Mouse (Mus musculus) retina, adult 2 months (tissue): ENCODE results near the gene Wasf2.

Source experiments
- DNase-seq: peaks from one replicate; pipeline ENCODE4 v3.0.0-alpha.2; 2012; ENCODE audit warnings: low read depth, low spot score

Wasf2 gene

DNA sequence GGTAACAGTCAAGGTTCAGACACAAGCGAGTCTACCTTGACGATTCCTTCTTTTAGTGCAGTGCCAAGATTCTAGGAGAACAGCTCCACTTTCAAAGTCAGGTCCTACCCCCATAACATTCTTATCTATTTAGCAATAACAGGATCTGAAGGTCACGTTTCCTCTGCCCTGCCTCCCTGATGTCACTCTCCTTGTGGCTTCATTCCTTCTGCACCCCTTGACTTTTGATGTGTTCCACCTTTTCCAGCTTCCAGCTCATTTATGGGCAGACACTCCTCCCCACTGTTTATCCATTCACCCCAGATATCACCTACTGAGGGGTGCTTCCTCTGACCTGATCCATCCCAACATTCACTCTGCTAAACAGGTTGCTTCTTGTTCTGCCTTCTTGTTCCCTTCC, 3.2 kb upstream of the Wasf2 start:
- DNase-seq = no peak

DNA sequence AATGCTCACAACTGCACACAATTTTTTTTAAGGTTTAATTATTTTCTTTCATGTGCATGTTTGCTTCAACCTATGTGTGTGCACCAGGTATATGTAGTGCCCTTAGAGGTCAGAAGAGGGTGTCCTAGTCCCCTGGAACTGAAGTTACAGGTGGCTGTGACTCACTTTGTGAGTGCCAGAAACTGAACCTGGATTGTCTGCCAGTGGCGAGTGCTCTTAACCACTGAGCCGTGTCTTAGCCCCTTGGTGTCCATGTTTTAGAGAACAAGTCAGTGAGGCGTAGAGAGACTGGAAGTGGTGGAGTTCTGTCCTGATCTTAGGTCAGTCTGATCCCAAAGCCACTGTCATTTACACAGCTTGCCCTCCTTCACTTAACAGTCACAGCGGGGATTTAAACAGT, 2.4 kb upstream of the Wasf2 start:
- DNase-seq = no peak

DNA sequence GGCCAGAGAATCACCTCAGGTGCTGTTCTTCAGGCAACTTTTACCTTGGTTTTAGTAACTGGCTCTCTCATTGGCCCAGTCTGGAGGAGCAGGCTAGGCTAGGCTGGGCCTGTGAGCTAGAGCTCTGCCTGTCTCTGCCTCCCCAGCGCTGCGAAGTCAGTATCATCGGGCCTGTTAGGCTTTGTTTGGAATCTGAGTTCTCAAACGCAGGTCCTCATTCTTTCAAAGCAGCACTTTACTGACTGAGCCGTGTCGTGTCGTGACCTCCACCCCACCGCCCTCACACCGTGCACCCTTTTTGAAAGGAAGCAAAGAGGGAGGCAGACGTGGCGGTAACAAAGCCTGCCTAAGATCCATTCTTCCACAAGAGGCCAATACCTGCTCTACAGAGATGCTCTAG, 914 bp upstream of the Wasf2 start:
- no peak for DNase-seq

DNA sequence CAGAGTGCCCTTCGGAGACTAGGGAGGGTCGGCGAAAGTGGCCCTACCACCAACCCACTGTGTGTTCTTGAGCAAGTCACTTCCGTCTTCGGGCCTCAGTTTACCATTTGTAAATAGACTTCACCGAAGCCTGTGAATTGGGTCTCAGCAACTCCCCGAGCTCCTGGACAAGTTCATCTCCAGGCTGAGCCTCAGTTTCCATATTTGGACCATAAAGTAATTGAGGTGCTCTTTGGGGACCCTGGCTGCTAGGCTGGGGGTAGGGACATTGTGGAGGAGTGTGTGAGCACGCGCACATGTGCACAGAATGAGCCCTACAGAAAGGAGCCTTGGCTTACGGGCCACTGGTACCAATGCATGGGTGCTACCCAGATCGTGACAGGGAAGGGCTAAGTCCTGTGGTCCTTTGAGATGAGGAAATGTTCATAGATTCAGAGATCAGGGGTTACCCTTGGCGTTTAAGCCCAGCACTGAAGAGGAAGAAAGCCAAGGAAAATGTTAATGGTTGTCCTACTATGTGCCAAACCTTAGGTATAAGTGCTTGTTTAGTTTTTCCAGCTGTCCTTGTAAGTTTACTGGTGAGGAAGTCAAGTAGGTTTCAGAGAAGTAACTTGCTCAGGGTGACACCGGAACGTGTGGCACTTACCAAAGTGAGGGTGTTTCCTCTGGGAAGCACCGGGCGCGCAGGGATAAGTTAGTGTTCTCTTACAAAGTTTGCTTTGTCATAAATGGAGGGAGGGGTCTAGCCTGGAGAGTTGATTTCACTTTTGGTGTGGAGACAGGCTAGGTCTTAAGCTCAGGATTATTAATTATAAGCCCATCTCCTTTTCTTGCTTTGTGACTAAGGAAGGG, 811 bp downstream of the Wasf2 start:
- DNase-seq = no peak

DNA sequence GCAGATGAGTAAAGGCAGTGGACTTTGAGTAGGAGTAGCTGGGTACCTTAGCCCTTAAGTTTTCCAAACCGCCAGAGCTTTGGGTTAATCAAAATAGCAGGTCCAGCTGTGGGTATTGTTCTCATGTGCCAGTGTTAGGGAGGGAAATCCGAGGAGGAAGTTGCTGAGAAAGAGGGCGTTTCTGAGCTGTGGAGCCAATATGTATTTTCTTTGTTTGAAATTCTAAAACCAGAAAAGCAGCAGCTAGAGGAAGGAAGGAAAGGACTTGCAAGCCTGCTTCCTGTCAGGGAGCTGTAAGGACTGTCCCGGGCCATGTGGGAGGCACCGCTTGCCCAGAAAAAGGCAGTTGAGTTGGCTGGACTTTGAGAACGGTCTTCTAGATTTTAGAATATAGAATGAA, 1.7 kb downstream of the Wasf2 start:
- DNase-seq = no peak

DNA sequence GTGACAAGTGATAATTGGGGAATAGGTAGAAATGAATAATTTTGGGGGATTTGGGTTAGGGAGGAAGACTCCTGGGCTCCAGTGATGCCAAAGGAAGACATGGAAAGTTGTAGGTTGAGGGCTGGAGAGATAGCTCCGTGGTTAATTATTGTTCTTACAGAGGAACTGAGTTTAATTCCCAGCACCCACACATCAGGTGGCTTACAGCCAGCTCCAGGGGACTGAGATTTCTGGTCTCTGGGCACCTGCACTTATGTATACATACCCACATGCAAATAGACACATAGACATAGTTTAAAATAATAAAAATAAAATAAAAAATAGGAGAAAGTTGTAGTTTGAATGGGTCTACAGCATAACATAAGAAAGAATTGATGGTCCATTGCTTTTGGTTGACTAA, 6.6 kb downstream of the Wasf2 start:
- DNase-seq = no peak

DNA sequence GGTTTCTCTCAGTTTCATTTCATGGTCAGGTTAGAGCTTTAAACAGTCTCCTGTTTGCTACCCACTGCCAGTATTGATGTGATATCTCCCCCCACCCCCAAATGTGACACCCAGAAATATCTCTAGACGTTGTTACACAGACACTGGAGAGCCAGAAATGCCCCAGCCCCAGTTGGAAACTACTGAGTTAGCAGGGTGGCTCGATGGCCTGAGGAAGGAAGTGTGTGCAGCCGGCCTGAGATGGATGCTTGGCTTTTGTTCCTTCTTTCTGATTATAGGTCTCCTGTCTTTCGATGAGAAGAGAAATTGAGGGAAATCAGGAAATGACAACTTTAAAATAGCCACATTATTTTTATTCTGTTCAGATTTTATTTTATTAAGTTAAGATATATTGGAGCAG, 8.7 kb downstream of the Wasf2 start:
- DNase-seq = no peak

DNA sequence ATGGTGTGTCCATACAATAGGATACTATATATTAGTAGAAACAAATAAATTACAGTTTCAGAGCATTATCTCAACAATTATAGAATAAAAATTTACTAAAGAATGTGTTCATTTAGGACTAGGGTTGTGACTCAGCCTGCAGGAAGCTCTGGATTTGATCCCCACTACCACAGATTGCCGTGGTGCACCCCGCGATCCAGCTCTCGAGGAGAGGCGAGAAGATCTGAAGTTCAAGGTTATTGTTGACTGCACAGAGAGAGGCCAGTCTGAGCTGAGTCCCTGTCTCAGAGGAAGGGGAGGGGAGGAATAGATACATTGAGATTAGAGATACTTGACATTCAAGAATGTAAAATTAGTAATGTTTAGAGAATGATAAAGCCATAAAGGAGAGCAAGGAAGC, 24.7 kb downstream of the Wasf2 start:
- no peak for DNase-seq

DNA sequence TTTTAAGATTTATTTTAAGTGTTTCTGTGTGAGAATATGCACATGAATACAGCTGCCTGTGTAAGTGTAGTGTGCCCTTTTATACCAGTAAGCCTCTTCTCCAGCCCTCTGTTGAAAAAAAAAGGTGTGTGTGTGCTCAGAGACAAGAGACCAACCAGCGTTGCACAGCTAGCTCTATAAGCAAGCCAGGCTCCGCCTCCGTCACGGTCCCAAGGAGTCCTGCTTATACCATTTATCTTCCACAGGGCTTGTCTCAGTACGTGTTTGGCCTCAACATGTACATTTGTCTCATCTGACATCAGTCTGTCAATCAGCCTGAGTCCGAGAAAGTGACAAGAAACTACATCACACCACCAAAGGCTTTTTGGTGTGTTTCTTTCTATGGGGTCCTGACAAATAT, 25.4 kb downstream of the Wasf2 start:
- DNase-seq = no peak

DNA sequence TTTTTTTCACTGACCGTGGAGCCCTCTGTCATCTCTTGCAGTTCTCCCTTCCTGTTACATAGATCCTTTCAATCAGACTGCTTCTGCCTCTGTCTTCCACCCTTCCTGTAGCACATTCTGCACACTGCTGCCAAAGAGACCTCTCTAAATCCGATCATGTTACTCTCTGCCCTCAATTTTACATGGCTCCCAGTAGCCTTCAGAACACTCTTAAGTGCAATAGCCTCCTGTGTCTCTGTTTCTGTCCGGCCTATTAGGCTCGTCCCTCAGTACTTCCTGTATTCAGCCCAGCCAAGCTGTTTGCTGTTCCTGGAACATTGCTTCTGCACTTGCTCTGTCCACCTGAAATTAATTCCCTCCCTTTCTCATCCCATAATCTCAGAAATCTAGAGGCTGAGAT, 26.1 kb downstream of the Wasf2 start:
- DNase-seq = no peak

DNA sequence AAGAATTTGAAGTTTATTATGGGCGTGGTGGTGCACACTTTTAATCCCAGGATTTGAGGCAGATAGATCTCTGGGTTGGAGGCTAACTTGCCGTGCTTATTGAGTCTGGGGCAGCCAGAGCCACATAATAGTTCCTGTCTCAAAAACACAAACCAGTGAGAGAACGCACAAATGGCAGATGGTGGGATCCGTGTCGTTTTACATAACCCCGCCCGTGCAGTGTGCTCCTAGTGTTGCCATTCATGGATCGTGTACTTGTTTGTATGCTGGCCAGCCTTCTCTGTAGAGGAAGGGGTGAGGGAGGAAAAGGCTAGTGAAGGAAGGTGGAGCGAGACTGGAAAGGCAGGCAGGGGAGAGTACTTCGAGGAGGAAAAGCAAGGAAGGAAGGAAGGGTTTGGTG, 26.5 kb downstream of the Wasf2 start:
- no peak for DNase-seq

DNA sequence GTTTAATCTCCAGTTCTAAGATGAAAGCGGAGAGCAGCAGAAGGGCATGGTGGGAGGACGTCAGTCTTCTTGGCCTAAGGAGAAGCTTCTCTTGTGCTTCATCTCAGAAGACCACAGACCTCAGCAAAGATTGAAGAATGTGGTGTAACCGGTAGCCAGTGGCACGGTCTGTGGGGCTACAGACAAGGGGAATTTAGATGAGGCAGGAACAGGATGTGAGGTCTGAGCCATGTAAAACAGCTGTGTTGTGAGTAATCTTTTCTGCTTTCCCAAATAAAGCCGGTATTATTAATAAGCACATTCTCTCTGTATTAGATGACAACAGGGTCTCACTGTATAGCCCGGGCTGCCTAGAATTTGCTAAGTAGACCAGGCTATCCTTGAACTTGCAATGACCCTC, 28.8 kb downstream of the Wasf2 start:
- DNase-seq = no peak

DNA sequence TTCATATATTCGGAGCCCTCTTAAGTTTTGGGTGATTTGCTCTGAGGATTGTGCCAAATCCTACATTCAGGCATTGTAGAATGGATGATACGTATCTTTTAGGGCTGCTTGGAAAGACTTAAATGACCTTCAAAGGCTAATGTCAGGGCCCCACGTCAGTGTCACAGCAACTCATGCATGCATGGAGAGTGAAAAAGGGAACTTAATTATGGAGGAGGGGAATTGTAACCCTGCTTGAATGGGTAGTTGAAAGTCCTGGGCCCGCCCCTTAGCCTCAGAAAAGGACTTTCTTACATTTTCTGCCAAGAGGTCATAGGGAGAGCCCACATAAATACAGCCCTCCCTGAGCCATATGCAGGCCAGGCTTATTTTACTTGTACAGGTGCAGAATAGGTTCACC, 29.3 kb downstream of the Wasf2 start:
- DNase-seq = no peak

DNA sequence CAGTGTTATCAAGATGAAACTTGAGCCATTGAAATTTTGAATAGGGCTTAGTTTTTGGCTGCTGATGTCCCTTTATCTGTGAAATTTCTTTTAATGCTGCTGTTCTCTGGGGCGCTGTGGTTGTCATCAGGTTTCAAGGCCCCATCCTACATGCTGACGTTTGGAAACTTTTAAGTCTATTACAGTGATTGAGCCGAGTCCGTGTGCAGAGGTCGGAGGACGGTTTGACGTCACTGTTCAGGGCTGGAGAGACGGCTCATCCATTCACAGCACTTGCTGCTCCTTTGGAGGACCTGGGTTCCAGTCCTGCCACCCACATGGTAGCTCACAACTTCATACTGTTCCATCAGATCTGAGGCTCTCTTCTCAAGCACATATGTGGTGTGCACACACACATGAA, 29.9 kb downstream of the Wasf2 start:
- no peak for DNase-seq

DNA sequence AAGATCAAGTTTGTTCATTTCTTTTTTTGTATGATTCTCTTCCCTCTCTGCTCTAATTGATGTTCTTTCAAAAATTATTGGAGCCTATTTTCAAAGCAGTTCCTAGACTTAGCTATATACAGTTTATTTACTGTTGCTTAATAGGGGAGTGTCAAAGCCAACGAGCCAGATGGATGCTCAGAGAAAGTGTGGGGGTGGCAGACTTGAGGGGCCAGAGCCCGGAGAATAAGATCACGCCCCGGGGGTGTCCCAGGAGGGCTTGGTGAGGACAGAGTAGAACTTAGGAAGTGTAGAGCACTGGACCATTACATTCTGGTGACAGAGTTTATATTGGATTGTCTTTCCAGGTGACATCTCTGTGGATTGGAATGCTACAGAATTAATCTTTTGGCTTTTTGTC, 30.5 kb downstream of the Wasf2 start:
- DNase-seq = no peak

DNA sequence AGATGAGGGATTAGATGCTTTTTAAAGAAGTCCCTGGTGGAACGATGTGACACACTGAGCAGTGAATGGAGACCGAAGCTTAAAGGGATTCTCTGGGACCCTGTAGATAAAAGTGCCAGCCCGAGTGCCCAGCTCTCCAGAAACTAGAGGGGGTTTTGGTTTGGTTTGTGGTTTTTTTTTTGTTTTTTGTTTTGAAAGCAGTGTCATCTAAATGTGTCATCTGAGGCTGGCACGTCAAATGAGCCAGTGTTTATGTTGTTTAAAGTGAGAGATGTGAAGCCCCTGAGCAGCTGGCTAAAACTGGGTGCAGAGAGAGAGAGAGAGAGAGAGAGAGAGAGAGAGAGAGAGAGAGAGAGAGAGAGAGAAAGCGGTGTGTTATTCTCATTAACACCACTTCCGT, 31.9 kb downstream of the Wasf2 start:
- DNase-seq = no peak

DNA sequence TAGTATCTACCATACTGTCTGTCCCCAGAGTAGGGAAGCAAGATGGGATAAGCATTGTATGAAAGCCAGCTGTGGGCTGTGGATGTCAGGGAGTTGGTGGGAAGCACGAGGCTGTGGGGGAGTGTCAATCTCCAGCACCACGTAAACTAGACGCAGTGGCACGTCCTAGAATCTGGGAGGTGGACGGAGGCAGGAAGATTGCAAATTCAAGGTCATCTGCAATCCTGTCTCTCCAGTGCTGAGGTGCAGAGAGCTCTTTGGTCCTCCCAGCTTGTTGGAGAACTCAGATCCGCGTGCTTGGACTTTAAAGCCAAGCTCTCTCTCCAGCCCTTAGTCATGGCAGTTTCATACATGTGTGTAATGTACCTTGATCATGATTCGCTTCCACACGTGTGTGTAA, 36.5 kb downstream of the Wasf2 start:
- no peak for DNase-seq

DNA sequence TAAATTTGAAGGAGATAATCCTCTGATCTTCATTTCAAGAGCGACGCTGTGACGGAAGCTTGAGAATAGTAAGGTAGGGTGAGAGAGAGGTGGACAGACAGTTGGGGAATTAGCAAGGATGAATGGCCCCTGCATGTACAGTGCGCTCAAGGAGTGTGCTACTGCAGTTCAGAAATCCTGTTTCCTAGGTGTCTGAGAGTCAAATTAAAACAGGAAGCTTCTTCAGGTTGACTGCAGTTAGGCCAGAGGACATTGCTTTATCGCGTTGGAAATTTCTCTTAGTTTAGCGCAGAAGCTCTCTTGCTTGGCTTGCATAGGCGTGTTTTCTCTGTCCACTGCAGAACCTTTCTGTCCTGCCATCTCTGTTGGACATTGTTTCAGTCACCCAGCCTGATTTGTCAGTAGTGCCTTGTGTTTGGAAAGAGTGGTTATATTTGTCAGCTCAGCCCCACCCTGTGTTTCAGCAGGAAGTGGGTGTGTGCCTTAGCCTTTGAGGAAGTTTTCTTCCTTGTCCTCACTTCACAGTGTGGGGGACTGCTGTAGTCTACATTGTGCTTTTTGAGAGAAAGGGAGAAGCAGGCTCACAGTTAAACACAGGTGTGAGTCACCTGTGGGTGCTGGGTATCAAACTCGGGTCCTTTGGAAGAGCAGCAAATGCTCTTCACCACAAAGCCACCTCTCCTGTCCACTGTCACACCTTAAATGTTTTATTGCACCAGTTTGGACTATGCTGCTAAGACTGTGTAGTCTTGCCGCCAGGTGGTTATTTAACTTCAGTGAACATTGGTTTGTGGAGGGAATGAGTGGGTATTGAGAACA, 39.1 kb downstream of the Wasf2 start:
- no peak for DNase-seq

DNA sequence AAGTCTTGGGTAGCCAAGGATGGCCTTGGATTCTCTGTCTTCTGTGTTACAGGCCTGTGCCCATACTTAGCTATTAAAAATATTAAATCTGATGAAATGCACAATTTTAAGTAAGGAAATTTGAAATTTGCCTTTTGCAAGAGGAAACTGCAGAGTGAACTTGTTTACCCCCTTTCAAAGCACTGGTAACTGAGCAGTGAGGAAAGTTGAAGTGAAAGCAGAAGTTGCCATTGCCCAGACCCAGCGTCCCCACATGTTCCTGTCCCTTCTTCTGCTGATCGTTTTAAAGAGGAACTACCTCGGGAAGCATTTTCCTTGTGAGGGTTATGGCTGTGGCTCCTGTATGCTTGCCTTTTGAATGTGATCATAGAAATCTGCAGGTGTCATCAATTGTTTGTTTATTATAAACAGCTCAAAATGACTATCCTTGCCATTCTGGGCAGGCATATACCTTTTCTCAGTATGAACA, 39.8 kb downstream of the Wasf2 start:
- no peak for DNase-seq

DNA sequence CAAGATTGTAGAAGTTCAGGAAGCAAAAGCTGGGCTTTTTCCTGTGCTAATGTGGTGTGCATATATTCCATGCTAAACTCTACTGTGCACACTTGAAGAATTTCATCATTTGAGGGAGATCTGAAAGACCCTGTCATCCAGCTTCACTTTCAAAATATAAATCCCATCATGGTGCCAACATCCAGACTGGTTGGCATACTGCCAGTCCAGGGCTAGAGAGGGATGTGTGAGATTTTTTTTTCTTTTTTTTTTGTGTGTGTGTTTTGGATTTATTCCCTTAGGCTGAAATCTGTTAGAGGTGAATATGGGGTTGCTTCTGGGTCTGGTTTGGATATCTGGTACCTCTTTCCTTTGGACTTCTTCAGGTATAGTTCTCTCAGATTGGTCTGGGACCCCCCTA, 40.3 kb downstream of the Wasf2 start:
- no peak for DNase-seq

DNA sequence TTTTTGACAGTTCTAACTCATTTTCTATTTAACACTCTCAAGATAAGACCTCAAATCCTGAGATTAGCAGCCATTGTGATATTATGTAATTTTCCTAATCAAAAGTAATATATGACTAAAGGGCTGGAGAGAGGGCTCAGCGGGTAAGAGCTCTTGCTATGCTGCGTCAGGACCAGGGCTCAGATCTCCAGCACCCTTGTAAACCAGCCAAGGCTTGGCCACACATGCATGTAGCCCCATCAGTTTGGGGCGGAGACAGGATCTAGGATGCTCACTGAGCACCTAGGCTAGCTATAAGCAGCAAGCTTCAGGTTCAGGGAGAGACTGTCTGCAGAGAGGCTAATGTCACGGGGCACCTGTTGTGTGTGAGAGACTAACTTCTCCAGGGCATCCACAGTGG, 42.1 kb downstream of the Wasf2 start:
- DNase-seq = no peak

DNA sequence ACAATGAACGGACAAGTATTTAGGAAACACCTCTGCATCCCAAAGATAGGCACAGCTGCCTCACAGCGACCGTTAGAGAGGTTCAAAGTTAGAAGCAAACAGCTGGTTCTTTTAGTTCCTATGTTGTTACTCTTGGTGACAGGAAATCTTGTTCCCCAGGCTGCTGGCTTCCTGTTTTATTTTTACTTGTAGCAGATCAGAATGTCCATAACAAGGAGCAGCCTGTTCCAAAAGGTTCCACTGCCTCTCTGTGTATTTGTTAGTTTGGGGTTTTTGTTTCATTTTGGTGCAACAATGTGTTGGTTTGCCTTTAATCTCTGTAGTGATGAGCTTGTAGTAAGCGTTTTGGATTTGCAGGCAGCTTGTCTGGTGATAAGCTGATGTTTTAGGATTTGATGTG, 44.1 kb downstream of the Wasf2 start:
- no peak for DNase-seq

DNA sequence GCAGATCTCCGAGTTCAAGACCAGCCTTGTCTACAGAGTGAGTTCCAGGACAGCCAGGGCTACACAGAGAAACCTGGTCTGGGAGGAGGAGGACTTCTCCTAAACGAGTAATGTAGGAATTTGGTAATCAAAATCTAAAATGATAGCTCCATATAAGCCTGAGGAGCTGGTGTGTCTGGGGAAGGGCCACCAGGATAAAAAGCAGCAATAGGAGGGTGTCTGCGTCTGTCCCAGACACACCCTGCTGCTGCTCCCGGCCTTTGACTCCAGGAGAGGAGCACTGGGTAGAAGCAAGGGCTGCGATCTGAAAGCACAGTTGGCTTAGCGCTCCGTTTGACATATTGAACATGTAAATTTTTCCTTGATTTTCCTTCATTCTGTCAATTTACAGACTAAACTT, 45.0 kb downstream of the Wasf2 start:
- DNase-seq = no peak
